Mouse (Mus musculus) limb, embryonic 15.5 days (tissue): ENCODE measurements around the gene Zfp512. TPM values are rescaled to one million over a fixed set of nuclear protein-coding genes. Genes with fewer than 3 reads are reported as not detected.
"Not testable (repeated sequence)": the region's sequence is repeated elsewhere in the genome, so short reads cannot be mapped to it uniquely, and the experiment has no call there.

Experiments
- ATAC-seq: fragments of 200-750 bp; cut with Nextera tagmentation; 2 replicates; pipeline ENCODE4 v1.8.0; 2017; ENCODE audit warnings: low read depth, moderate TSS enrichment; ENCODE audit not compliant: insufficient number of reproducible peaks, low FRiP score, low TSS enrichment
- H3K27ac ChIP-seq: fragments of 300-500 bp; sonication (generic); 2 replicates; pipeline ENCODE4 v1.5.1; 2015; ENCODE audit warnings: moderate library complexity, mild to moderate bottlenecking, inconsistent platforms
- H3K27me3 ChIP-seq: fragments of 300-500 bp; sonication (generic); 2 replicates; pipeline ENCODE4 v1.6.1; 2015; ENCODE audit warnings: inconsistent platforms
- H3K36me3 ChIP-seq: fragments of 300-500 bp; sonication (generic); 2 replicates; pipeline ENCODE4 v1.6.1; 2015; ENCODE audit warnings: inconsistent platforms
- H3K4me1 ChIP-seq: fragments of 300-500 bp; sonication (generic); 2 replicates; pipeline ENCODE4 v1.6.1; 2015; ENCODE audit warnings: inconsistent platforms
- H3K4me2 ChIP-seq: fragments of 300-500 bp; sonication (generic); 2 replicates; pipeline ENCODE4 v1.6.1; 2015; ENCODE audit warnings: mild to moderate bottlenecking, inconsistent platforms
- H3K4me3 ChIP-seq: fragments of 300-500 bp; sonication (generic); 2 replicates; pipeline ENCODE4 v1.5.1; 2015; ENCODE audit warnings: mild to moderate bottlenecking, inconsistent platforms
- H3K9ac ChIP-seq: fragments of 300-500 bp; sonication (generic); 2 replicates; pipeline ENCODE4 v1.6.1; 2015; ENCODE audit warnings: inconsistent platforms
- H3K9me3 ChIP-seq: fragments of 300-500 bp; sonication (generic); 2 replicates; pipeline ENCODE4 v1.6.1; 2016; ENCODE audit warnings: inconsistent platforms
- WGBS: fragments of 180-500 bp; shearing (Covaris S2); methylation state at CpG from one replicate; pipeline ENCODE4 v1.1.7; 2015; 5-methylcytosine and 5-hydroxymethylcytosine counted together
- polyA plus RNA-seq: library from polyadenylated mRNA; unstranded; fragments of >200 nt; fragmentation: Nextera tagmentation; extraction: Ambion mirVana; gene quantifications from 2 replicates; pipeline ENCODE4 v1.2.1, GENCODE M21; 2015

The Zfp512 gene
- polyA plus RNA-seq, 1 experiment from 2014 or later: 49.1 TPM

- no peak for ATAC-seq
- H3K36me3 ChIP-seq: peaks cover 7% of the 10 kb centered on the region
- WGBS: 85% methylated on average over 1 of the region's 1 CpGs
These were observed 39.8 kb downstream of the Zfp512 start for GRCm38 (mm10) chr5:31492031-31492430.

GRCm38 (mm10) chr5:31494513-31495297 lies 42.5 kb downstream of the Zfp512 start, which contains the start of gene Gpn1:
Gene Gpn1 (plus strand): TSS chr5:31494741.
- under 1% methylated on average over 49 of the region's 49 CpGs for WGBS
- peak; percentile 96 for ATAC-seq
- peak within 1 kb of the TSS; percentile 82 for H3K4me3 ChIP-seq
- peak within 1 kb of the TSS; percentile 76 for H3K4me2 ChIP-seq
- peaks cover 32% of the 10 kb centered on the region for H3K36me3 ChIP-seq
- H3K9ac ChIP-seq: peak within 1 kb of the TSS; percentile 47
- H3K27me3 ChIP-seq: no peaks in the 10 kb centered on the region
- H3K27ac ChIP-seq: no peak within 1 kb of the TSS
- H3K4me1 ChIP-seq: peaks cover 8% of the 10 kb centered on the region
- H3K9me3 ChIP-seq: no peaks in the 10 kb centered on the region

More at GRCm38 (mm10) chr5:31492031-31492430, 39.8 kb downstream of the Zfp512 start:
- Histone ChIP-seq H3K27me3 (no peaks in the 10 kb centered on the region), H3K9ac (no peak overlapping the region), H3K4me1 (peaks cover 8% of the 10 kb centered on the region), H3K4me3 (no peak overlapping the region), H3K4me2 (no peak overlapping the region), H3K9me3 (no peaks in the 10 kb centered on the region), H3K27ac (no peak overlapping the region)

GRCm38 (mm10) chr5:31504843-31505242 lies 52.6 kb downstream of the Zfp512 start:
- H3K4me1 ChIP-seq: no peaks in the 10 kb centered on the region
- 86% methylated on average over 10 of the region's 10 CpGs for WGBS
- H3K9ac ChIP-seq: no peak overlapping the region
- H3K4me2 ChIP-seq: no peak overlapping the region
- ATAC-seq: no peak
- H3K36me3 ChIP-seq: peaks cover 86% of the 10 kb centered on the region
- H3K27me3 ChIP-seq: no peaks in the 10 kb centered on the region
- H3K4me3 ChIP-seq: no peak overlapping the region
- no peaks in the 10 kb centered on the region for H3K9me3 ChIP-seq
- no peak overlapping the region for H3K27ac ChIP-seq

- Histone ChIP-seq H3K27ac (no peak overlapping the region), H3K36me3 (peaks cover 91% of the 10 kb centered on the region), H3K9ac (no peak overlapping the region), H3K9me3 (no peaks in the 10 kb centered on the region), H3K27me3 (no peaks in the 10 kb centered on the region), H3K4me3 (no peak overlapping the region), H3K4me2 (no peak overlapping the region), H3K4me1 (no peaks in the 10 kb centered on the region)
- 81% methylated on average over 1 of the region's 1 CpGs for WGBS
- ATAC-seq: no peak
These were observed 60.2 kb downstream of the Zfp512 start for GRCm38 (mm10) chr5:31512481-31512880.

- Histone ChIP-seq H3K4me2 (no peak overlapping the region), H3K27me3 (no peaks in the 10 kb centered on the region), H3K27ac (no peak overlapping the region), H3K36me3 (peaks cover 71% of the 10 kb centered on the region), H3K4me1 (peaks cover 2% of the 10 kb centered on the region), H3K9ac (no peak overlapping the region), H3K4me3 (no peak overlapping the region), H3K9me3 (no peaks in the 10 kb centered on the region)
- ATAC-seq: no peak
- 93% methylated on average over 6 of the region's 6 CpGs for WGBS
These were observed 68.3 kb downstream of the Zfp512 start for GRCm38 (mm10) chr5:31520556-31520955.

GRCm38 (mm10) chr5:31526354-31527116 lies 74.3 kb downstream of the Zfp512 start, which contains the start of gene Slc4a1ap:
Gene Slc4a1ap (plus strand): TSS chr5:31526995.
- Histone ChIP-seq H3K4me2 (peak within 1 kb of the TSS; percentile 93), H3K4me1 (peaks cover 21% of the 10 kb centered on the region), H3K27me3 (no peaks in the 10 kb centered on the region), H3K27ac (peak within 1 kb of the TSS; percentile 88), H3K4me3 (peak within 1 kb of the TSS; percentile 98), H3K9ac (peak within 1 kb of the TSS; percentile 85), H3K9me3 (no peaks in the 10 kb centered on the region), H3K36me3 (peaks cover 37% of the 10 kb centered on the region)
- under 1% methylated on average over 28 of the region's 28 CpGs for WGBS
- peak; percentile 61; the same call in 1 of the 2 replicates for ATAC-seq

GRCm38 (mm10) chr5:31527117-31527680 lies 75.0 kb downstream of the Zfp512 start:
- Histone ChIP-seq H3K4me1 (peaks cover 21% of the 10 kb centered on the region), H3K36me3 (peaks cover 38% of the 10 kb centered on the region), H3K4me3 (peak overlapping the region; percentile 98), H3K9ac (peak overlapping the region; percentile 85), H3K9me3 (no peaks in the 10 kb centered on the region), H3K27ac (peak overlapping the region; percentile 88), H3K27me3 (no peaks in the 10 kb centered on the region), H3K4me2 (peak overlapping the region; percentile 93)
- WGBS: 2% methylated on average over 40 of the region's 40 CpGs
- ATAC-seq: no peak

GRCm38 (mm10) chr5:31527707-31528106 lies 75.5 kb downstream of the Zfp512 start, which contains the start of gene Supt7l:
Gene Supt7l (minus strand): TSS chr5:31527807.
- not testable (repeated sequence) for ATAC-seq, H3K9me3 ChIP-seq, H3K27me3 ChIP-seq
- Histone ChIP-seq H3K9ac (peak within 1 kb of the TSS; percentile 85), H3K4me3 (peak within 1 kb of the TSS; percentile 98), H3K27ac (peak within 1 kb of the TSS; percentile 88), H3K36me3 (peaks cover 38% of the 10 kb centered on the region), H3K4me2 (peak within 1 kb of the TSS; percentile 93), H3K4me1 (peaks cover 21% of the 10 kb centered on the region)
- 82% methylated on average over 11 of the region's 11 CpGs for WGBS

GRCm38 (mm10) chr5:31528560-31528959 lies 76.3 kb downstream of the Zfp512 start:
- H3K27ac ChIP-seq: no peak overlapping the region
- H3K9ac ChIP-seq: no peak overlapping the region
- WGBS: 55% methylated on average over 2 of the region's 2 CpGs
- H3K4me1 ChIP-seq: peaks cover 21% of the 10 kb centered on the region
- no peaks in the 10 kb centered on the region for H3K9me3 ChIP-seq
- H3K4me3 ChIP-seq: no peak overlapping the region
- no peak for ATAC-seq
- no peak overlapping the region for H3K4me2 ChIP-seq
- peaks cover 39% of the 10 kb centered on the region for H3K36me3 ChIP-seq
- no peaks in the 10 kb centered on the region for H3K27me3 ChIP-seq
